Mouse (Mus musculus): ENCODE measurements around the gene Scly.

DNA sequence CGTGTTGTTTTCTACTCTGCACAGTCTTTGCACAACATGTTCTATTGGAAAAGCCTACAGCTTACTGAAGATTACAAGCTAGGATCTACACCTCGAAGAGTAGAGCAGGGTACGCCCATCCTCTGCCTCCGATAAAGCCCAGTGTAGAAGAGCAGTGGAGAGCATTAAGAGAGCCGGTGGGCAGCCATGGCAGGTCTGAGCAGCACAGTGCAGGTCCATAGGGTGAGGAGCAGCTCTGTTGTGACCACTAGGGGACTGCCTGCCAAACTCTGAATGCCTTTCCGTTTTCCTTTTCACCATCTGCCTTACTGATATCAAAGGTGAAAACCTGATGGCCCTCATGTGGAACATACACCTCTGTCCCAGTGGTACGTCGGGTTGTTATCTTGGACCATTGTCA lies 46.2 kb upstream of the Scly start:
- TF ChIP-seq POLR2A (IDR thresholded peaks at IDR 0.05; ENCODE audit: control insufficient read depth, extremely low read depth, insufficient read depth, low read length, poor library complexity) (no peak), CTCF (IDR thresholded peaks at IDR 0.05; ENCODE audit: borderline replicate concordance, control insufficient read depth, extremely low read depth, insufficient read depth, low read length, poor library complexity) (0 out of 2 replicates have a peak, but pooled peaks have one; percentile 21)

All from thymus, adult 2 months (tissue).